Mouse (Mus musculus) stomach, postnatal 0 days (tissue): Measurements from ENCODE around the gene Tbc1d17.

Experiments
- CTCF ChIP-seq: IDR thresholded peaks from 2 replicates; pipeline ENCODE4 v1.5.1; 2016; ENCODE audit warnings: antibody characterized with exemption, low read depth, mild to moderate bottlenecking, moderate library complexity
- EP300 ChIP-seq: optimal IDR thresholded peaks from 2 replicates; pipeline ENCODE3; 2016; ENCODE audit warnings: antibody characterized with exemption

DNA sequence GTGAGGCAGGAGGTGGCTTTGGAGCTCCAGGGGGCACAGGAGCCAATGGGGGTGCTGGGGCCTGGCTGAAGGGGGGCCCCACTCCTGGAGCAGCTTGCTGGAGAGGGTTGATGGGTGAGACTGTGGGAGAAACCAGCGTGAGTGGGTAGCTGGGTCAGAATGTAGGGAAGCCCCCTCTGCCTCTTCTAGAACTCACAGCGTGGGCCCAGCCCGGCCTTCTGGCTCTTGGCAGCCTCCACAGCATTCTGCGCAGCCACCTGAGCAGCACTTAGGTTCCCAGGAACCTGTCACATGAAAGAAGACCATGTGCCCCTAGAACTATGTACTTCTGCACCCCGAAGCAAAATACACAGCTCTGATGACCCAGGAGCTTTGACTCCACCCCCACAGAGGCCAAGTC lies 35.8 kb upstream of the Tbc1d17 start:
- no peak for TF ChIP-seq CTCF
- TF ChIP-seq EP300 = no peak
